Mouse (Mus musculus): ENCODE data around the gene Tcta. TPM values are rescaled to one million over a fixed set of nuclear protein-coding genes. Genes with fewer than 3 reads are reported as not detected.
"Not testable (repeated sequence)": the region's sequence is repeated elsewhere in the genome, so short reads cannot be mapped to it uniquely, and the experiment has no call there.

The Tcta gene
- total RNA-seq (2015), result 12.8 and 13.2 TPM in 2 replicates
- total RNA-seq (2017), result 4.1 and 8.7 TPM in 2 replicates

DNA sequence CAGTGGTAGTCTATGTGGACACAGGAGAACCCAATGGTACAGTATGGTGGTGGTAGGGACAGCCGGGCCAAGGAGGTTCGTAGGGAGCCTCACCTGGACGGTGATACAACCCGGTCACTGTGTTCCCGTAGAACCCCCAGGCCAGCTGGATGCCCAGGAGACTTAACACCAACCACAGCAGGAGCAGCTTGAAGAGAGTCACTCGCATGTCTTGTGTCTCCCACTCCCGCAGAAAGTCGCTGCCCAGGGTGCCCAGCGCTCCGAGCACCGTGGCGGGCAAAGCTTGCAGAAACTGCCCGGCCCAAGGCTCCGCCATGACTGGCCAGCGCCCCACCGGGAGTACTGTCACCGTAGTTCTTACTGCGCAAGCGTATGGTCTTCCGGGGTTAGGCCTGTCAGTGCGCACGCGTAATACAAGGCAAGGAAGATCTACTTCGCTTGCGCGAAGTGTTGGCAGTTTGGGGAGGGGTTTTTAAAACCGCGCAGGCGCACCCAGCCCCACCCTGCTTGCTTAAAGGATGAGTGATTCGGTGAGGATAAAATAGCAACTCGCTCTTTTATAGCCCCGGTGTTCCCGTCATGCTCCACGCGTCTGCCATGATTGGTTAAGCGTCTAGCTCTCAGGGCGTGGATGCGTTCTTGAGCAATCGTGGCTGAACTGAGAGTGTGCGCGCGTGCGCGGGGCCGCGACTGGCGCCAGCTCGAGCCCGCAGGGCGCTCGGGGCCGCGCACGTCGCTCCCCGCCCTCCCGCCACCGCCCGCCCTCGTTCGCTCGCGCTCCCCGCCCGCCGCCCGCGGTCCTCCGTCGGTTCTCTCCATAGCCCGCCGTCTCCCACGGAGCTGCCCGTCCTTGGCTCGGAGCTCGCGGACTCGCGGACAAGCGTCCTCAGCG is at the start of gene Tcta, which contains the start of gene Rhoa:
Tcta (minus strand) TSS at position 532 of the 892 bp plus-strand sequence.
Rhoa (plus strand) TSS at position 501 of the 892 bp plus-strand sequence.
- peak; percentile 88 for ATAC-seq (replicated peaks; ENCODE audit: poor library complexity)

DNA sequence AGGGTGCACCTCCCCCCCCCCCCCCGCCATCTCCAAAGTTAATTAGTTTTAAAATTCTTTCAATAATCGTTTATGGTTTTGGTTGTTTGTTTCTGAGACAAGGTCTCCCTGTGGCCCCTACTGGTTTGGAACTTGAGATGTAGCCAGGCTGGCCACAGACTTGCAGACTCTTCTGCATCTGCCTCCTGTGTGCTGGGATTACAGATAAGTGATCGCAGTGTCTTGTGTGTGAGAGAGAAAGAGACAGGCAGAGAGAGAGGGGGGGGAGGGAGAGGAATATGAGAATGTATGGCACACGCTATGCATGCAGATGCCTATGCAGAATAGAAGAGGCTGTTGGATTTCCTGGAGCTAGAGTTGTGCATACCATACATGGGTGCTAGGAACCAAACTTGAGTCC is 43.8 kb upstream of the Tcta start:
- peak; percentile 50 for ATAC-seq (replicated peaks; ENCODE audit: poor library complexity)

DNA sequence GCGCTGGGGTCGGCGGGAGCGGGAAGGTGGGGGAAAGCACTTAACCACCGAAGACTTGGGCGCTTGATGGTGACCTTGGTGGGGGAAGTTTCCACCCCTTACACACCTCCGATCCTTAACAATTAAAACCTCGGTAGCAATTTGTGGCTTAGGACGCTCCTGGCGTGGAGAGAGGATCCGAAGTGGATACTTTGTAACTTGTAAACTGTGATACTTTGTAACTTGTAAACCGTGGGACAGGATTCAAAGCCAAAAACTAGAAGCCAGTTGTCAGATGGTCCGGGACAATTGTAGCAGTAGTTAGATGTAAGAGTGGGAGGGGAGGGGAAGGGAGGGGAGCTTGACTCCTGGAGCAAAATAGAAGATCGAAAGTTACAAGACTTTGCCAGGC is 42.3 kb upstream of the Tcta start:
- ATAC-seq (replicated peaks; ENCODE audit: poor library complexity), result no peak

DNA sequence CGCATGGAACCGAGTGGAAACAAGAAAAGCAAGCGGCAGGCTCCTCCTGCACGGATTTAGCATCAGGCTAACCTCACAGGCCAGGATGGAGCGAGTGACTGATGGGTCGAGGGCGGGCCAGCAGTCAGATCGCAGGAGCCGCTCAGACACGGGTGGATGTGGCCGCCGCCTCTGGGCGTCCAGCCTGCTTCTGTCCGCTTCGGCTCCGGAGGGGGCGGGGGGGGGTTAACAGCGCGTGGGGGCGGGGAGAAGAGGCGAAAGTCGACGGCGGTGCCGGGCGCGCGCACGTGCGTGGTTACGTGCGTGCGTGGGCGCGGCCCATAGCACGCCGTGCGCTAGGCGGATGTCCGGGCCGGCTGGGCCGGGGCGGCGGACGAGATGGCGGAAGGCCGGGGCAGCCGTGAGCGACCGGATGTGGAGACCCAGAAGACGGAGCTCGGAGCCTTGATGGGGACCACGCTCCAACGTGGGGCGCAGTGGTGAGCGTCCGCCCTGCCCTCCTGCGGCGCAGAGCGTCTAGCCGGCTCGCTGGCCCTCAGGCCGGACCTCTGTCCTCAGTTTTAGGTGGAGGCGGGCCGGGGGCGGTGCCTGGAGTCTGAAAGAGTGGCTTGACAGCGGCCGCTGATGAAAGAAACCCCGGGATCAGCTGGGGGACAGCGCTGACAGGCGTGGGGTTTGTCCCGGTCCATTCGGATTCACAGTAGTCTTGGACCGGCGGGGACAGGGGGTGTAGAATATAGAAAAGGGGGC is 41.8 kb upstream of the Tcta start, which contains the start of gene Usp4:
Usp4 (plus strand) TSS at position 314 of the 750 bp plus-strand sequence.
- peak; percentile 81 for ATAC-seq (replicated peaks; ENCODE audit: poor library complexity)

DNA sequence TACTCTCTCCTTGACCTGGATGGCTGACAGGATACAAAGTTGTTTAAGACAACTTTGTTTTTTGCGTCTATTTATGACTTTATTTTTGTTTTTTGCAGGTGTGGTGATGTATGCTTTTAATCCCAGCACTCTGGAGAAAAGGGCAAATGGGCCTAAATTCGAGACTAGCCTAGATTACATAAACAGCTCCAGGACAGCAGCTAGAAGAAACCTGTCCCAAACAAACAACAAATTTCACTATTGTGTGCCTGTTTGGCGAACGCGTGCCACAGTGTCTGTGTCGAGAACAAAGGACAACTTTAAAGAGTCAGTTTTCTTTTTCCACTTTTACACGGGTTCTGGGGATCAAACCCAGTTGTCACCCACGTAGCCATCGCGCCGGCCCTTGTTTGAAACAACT is 41.1 kb upstream of the Tcta start:
- no peak for ATAC-seq (replicated peaks; ENCODE audit: poor library complexity)

DNA sequence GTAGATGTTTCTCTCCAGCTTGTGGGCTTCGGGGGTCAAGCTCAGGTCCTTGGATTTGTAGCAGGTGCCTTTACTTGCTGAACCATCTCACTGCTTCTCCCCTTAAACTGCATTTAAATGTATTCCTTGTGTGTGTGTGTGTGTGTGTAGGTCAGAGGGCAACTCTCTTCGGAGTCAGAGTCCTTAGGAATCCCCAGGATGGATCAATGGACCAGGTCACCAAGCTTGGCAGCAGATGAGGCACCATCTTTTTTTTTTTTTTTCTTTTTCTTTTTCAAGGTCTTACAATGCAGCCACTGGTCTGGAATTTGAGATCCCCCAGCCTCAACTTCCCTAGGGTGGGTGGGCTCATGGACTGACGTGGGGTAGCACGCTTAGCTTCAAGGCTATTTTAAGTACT is 38.5 kb upstream of the Tcta start:
- no peak for ATAC-seq (replicated peaks; ENCODE audit: poor library complexity)

DNA sequence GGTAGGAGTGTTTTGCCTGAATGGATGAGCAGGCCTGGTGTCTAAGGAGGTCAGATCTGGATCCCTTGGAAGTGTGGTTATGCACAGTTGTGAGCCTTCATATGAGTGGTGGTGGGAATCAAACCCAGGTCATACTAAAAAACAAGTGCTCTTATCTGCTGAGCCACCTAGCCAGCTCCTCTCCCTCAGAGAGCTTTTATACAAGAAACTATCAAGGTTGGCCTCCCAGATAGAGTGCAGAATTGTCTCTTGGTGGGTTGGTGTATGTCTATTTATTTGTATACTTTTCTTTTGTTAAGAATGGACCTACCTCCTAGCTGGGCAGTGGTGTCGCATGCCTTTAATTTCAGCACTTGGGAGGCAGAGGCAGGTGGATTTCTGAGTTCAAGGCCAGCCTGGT is 37.9 kb upstream of the Tcta start:
- ATAC-seq (replicated peaks; ENCODE audit: poor library complexity), result no peak

DNA sequence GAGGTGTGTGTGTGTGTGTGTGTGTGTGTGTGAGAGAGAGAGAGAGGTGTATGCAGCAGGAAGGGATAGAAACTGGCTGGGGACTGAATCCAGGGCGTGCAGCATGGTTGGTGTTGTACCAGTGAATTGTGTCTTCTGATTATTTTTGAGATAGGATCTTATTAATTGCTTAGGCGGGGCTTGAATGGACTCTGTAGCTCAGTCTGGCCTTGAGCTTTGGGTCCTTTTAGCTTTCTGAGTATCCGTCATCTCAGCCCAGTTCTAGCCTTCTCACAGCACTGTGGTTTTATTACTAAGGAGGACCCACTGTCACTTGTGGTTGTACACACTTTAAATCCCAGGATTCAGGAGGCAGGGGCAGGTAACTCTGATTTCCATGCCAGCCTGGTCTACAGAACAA is 37.4 kb upstream of the Tcta start:
- ATAC-seq (replicated peaks; ENCODE audit: poor library complexity), result no peak

DNA sequence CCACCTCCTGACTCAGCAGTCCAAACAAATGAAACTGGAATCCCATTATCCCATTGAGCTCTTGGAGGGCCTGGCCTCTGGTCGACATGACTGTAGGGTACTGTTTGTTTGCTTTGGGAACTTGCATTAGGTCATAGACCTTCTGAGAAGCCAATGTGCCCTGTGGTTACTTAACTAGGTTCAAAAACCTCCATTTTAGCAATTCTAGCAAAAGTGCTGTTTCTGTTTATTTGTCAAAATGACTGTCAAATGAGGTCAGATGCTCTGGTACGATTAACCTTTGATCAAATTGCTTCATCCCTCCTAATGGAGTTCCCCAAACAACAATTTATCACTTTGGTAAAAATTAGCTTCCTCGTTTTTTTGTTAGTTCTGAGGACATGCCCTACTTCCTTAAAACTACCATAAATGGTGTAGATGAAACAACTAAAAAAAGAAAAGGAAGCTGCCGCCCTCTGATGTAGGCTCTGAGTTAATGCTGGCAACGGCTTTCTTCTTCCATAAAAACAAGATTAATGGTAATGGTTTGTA is 36.4 kb upstream of the Tcta start:
- no peak for ATAC-seq (replicated peaks; ENCODE audit: poor library complexity)

DNA sequence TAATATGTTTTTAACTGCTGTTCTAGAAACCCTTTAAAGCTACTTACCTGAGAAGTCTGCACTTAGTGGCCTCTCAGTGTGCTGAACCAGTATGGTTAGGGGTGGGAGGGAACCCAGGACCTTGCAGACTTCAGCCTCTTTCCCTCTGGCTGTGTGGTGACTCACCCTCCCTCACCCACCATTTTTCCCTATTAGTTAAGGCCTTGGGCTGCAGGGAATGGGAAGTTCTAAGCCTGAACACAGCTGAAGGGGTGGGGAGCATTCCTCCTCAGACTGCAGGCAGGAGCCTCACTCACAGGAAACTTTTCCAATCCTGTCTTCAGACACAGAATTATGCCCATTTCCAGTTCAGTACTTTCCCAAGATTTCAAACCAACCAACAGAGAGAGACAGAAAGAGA is 35.8 kb upstream of the Tcta start:
- no peak for ATAC-seq (replicated peaks; ENCODE audit: poor library complexity)

DNA sequence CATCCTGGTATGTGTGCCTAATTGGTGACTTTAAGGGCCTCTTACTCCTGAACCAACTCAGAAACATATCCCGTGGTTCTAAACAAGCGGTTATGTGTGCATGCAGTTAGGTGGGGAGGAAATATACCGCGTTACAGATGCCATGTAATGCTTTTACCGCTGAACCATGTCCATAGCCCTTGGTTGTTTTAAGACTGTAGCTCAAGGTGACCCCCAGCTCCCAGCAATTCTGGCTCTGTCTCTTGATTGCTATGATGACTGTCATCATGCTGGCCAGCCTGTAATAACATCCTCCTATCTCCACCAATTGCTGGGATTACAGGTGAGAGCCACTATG is 35.1 kb upstream of the Tcta start:
- no peak for ATAC-seq (replicated peaks; ENCODE audit: poor library complexity)

DNA sequence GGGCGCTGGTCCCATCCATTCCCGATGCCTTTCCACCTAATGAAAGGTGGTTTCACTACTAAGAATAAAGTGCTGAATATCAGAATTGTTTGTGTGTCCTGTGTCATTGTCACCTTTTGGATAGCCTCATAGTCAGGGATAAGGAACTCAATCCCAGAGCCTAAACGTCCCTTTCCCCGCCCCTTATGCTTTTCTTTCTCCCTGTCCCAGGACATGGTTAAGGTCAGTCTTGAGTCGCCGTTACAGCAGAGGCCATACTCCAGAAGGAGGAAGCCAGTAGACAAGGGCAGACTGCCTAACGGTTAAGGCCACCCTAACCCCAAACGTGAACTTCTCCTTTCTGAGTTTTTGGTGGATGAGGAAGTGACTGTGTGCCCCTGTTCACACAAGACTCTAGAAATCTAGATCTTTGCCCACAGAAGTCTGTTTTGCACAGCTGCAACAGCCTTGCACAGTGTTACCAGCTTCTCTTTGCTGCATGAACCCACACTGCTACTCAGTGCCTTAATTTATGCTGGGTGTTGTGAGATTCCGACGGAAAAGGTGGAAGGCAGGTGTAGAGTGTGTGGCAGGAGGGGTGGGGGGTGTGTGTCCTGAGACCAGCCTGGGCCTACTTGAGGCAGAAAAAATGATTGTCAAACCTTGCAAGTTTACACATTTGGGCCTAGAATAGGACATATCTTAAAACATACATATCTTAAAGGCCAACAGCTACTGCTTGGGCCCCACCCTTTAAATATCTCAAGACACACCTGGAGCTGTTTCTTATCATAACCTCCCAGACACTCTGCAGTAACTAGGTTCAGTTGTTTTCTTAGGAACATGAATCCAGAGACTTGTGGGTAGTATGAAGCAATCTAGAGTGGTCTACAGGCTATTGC is 34.5 kb upstream of the Tcta start:
- peak; percentile 42 for ATAC-seq (replicated peaks; ENCODE audit: poor library complexity)

DNA sequence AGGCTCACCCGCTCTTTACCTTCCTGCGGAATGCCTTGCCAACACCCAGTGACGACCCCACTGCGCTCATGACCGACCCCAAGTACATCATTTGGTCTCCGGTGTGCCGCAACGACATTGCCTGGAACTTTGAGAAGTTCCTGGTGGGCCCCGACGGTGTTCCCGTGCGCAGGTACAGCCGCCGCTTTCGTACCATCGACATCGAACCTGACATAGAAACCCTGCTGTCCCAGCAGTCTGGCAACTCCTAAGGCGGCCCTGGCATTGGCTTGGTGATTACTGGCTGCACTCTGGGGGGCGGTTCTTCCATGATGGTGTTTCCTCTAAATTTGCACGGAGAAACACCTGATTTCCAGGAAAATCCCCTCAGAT is 33.9 kb upstream of the Tcta start:
- ATAC-seq (replicated peaks; ENCODE audit: poor library complexity), result no peak

DNA sequence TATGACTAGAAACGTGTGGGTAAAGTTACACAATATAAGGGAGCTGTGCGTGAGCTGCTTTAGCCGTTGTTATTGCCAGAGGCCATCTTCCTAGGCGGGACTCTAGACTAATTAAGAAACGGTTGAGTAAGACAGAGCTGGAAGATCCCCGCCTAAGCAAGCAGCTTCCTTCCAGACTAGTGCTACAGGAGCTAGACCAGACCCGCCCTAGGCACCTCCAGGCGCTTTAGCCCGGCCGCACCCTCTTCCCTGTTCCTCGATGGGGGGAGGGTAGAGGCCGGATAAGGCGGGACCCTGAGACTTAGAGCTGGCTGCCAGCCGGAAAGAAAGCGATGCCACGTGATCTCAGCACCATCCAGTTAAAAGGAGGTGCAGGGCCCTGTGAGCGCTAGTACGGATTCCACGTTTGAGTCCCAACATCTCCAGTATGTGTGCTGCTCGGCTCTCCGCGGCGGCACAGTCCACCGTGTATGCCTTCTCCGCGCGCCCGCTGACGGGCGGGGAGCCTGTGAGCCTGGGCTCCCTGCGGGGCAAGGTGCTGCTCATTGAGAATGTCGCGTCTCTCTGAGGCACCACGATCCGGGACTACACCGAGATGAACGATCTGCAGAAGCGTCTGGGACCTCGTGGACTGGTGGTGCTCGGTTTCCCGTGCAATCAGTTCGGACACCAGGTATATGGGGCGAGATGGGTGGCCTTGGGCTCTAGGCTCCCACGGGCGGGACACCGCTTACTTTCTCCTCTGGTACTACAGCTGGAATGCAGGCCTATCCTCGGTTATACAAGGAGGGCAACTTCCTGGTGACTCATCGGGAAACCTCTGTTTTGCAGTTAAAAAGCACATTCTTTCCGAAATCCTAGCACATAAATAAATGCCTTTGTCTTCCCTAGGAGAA is 33.2 kb upstream of the Tcta start, which contains the start of gene Gpx1:
Gpx1 (plus strand) TSS at position 18 of the 896 bp plus-strand sequence.
- ATAC-seq (replicated peaks; ENCODE audit: poor library complexity), result peak; percentile 68

DNA sequence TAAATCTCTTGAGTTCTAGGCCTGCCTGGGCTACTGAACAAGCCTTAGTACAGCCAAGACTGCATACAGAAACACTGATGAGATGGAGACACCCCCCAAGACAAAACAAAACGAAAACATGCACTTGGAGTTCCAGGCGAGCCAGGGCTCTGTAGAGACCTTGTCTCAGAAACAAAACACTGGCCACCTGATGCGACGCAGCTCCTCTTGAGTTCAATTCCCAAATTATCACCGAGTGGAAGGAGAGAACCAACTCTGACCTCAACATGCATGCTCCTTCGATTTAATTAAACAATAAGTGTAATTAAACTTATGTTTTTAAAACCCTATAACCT is 32.6 kb upstream of the Tcta start:
- ATAC-seq (replicated peaks; ENCODE audit: poor library complexity), result no peak

DNA sequence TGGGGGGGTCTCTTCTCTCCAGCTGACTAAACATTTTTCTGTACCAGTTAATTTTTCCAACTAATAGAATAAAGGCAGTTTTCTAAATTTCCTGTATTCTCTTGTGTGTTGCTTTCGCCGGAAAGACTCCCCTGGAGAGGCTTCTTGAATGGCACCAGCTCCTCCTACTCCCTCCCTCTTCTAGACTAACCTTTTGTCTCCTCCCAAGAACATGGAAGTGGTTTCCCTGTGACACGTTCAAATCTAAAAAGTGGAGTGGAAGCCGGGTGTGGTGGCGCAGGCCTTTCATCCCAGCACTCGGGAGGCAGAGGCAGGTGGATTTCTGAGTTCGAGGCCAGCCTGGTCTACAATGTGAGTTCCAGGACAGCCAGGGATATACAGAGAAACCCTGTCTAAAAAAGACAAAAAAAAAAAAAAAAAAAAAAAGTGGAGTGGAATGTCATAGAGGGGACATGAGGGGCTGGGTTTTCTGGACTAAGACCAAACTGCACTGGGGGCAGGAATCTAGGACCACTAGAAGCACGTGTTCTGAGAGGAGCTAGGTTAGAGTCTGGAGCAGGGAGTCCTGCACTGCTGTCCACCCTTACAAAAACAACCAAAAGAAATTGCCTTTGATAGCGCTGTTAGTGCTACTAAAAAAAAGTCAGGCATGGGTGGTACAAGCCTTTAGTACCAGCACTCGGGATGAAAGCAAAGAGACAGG is 32.0 kb upstream of the Tcta start:
- ATAC-seq (replicated peaks; ENCODE audit: poor library complexity), result no peak

DNA sequence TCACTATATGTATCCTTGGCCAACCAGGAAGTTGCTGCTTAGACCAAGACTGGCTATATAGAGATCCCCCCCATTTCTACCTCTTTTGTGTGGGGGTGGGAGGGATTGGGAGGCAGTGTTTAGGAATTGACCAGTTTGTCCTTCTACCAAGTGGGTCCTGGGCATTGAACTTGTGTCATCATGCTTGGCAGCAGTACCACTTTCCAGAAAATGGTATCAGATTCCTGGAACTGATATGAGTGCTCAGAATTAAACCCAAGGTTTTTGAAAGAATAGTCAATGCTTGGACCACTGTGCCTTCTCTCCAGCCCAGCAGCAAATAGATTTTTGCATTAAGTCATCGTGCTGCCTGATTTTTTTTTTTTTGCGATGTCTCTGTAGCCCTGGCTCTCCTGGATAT is 19.9 kb upstream of the Tcta start:
- ATAC-seq (replicated peaks; ENCODE audit: poor library complexity), result no peak

DNA sequence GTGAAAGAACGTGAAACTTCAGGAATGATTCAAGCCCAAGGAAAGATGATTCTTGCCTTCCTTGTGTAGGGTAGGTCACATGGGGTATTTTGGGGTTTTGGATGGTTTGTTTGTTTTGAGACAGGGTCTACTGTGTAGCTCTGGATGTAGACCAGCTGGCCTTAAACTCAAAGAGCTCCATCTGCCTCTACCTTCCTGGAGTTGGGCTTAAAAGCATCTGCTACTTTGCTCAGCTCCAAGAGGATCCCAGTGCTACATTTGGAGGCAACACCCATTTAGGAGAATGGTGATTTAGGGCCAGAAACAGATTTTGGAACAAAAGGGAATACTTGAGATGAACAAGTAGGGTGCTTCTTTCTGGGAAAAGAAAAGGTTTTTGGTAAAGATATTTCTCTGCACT is 18.8 kb upstream of the Tcta start:
- ATAC-seq (replicated peaks; ENCODE audit: poor library complexity), result no peak

DNA sequence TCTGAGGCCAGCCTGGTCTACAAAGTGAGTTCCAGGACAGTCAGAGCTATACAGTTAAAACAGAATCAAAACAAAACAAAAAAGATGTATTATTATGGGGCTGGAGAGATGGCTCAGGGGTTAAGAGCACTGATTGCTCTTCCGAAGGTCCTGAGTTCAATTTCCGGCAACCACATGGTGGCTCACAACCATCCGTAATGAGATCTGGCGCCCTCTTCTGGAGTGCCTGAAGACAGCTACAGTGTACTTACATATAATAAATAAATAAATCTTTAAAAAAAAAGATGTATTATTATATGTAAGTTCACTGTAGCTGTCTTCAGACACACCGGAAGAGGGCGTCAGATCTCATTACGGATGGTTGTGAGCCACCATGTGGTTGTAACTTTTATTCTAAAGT is 16.1 kb upstream of the Tcta start:
- not testable (repeated sequence) for ATAC-seq (replicated peaks; ENCODE audit: poor library complexity)
